Mouse (Mus musculus): ENCODE data around the gene Ccni. TPM values are rescaled to one million over a fixed set of nuclear protein-coding genes. Genes with fewer than 3 reads are reported as not detected.

The Ccni gene
- polyA plus RNA-seq, 2 experiments, result 21.7 to 39.3 TPM

DNA sequence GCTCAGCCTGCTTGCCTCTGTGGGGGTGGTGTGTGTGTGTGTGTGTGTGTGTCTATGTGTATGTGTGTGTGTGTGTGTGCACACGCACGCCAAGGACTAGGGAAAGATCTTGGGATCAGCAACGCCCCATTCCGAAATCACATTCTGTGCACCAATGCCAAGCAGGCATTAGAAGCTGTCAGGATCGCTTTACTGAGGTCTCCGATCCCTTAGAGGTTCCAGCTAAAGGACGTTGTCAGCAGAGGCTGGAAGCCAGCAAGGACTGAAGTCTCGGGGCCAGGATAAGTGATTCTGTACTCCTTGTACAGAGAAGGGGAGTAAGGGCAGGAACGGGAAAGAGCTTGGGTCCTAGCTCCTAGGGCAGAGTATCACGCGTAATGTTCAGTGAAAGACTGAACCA, 51.9 kb downstream of the Ccni start:
- Histone ChIP-seq H3K36me3 (replicated peaks; ENCODE audit: control insufficient read depth, insufficient read depth, low read depth) (no peaks in the 10 kb centered on the region; the same call in 1 of the 2 replicates), H3K4me1 (replicated peaks; ENCODE audit: control insufficient read depth in 2 of 2, insufficient read depth in 2 of 2, low read length in 1 of 2) (peaks cover 11 to 35% of the 10 kb centered on the region in 2 experiments), H3K27ac (no peak overlapping the region), H3K9ac (replicated peaks) (no peak overlapping the region), H3K27me3 (ENCODE audit: control insufficient read depth, insufficient read depth, low read length) (no peaks in the 10 kb centered on the region), H3K4me3 (ENCODE audit: insufficient read depth in 1 of 2, low read depth in 2 of 2, low read length in 2 of 2) (no peak overlapping the region), H3K9me3 (ENCODE audit: control insufficient read depth, low read length) (no peaks in the 10 kb centered on the region), H3K4me2 (ENCODE audit: low read depth) (no peak overlapping the region)
- 75% methylated on average over 11 of the region's 11 CpGs for WGBS (ENCODE audit: insufficient replicate concordance)
- no peak for TF ChIP-seq CTCF (IDR thresholded peaks at IDR 0.05; ENCODE audit: low read depth)
- TF ChIP-seq EP300 (IDR thresholded peaks at IDR 0.05; ENCODE audit: low read depth), result no peak
- no peak for DNase-seq (ENCODE audit: low read depth in 3 of 3, low spot score in 3 of 3)
- no peak for ATAC-seq (ENCODE audit: insufficient read depth)

DNA sequence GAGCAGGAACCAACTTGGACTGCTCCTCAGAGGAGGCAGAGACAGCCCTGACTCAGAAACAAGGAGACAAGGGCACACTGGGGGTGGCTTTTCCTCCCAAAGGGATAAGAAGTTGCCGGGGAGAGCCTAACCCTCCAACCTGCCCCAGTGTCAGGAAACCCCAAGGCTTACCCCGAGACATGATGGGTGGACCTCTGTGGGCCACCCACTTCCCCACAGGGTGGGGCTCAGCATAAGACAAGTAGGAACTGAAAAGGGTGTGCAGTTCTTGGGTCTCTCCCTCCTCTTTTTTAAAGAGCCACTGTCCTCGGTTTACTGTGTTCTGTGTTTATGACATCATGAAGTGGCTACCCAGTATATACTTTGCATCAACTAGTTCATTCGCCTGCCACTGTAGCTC, 53.8 kb downstream of the Ccni start:
- Histone ChIP-seq H3K4me2 (ENCODE audit: low read depth) (no peak overlapping the region), H3K36me3 (replicated peaks; ENCODE audit: control insufficient read depth, insufficient read depth, low read depth) (no peaks in the 10 kb centered on the region), H3K9ac (replicated peaks) (no peak overlapping the region), H3K4me1 (replicated peaks; ENCODE audit: control insufficient read depth in 2 of 2, insufficient read depth in 2 of 2, low read length in 1 of 2) (peaks cover 11 to 35% of the 10 kb centered on the region in 2 experiments), H3K27ac (no peak overlapping the region), H3K27me3 (ENCODE audit: control insufficient read depth, insufficient read depth, low read length) (no peaks in the 10 kb centered on the region), H3K9me3 (ENCODE audit: control insufficient read depth, low read length) (no peaks in the 10 kb centered on the region), H3K4me3 (ENCODE audit: insufficient read depth in 1 of 2, low read depth in 2 of 2, low read length in 2 of 2) (no peak overlapping the region)
- no peak for DNase-seq (ENCODE audit: low read depth in 3 of 3, low spot score in 3 of 3)
- TF ChIP-seq CTCF (IDR thresholded peaks at IDR 0.05; ENCODE audit: low read depth) (no peak), EP300 (IDR thresholded peaks at IDR 0.05; ENCODE audit: low read depth) (no peak)
- WGBS (ENCODE audit: insufficient replicate concordance), result 28% methylated on average over 4 of the region's 4 CpGs
- peak; percentile 54; the same call in 1 of the 2 replicates for ATAC-seq (ENCODE audit: insufficient read depth)

DNA sequence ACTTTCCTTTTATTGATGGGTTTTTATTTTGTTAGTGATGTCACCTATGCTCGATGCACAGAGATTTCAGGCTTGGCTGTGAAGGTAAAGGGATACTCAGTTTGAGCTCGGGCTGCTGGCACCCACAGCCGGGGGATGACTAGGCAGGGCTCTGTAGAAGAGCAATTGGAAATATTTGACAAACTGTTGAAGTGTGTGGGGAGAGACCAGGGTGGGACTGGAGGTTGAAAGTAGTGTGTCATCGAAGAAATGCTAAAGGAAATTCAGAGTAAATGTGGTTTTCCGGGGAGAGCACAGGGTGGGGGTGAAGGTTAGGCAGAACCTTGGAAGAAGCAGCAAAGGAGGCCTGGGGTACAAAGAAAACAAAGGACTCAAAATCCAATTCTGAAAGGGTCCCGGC, 54.3 kb downstream of the Ccni start:
- no peak overlapping the region for H3K4me2 ChIP-seq (ENCODE audit: low read depth)
- H3K4me3 ChIP-seq (ENCODE audit: insufficient read depth in 1 of 2, low read depth in 2 of 2, low read length in 2 of 2), result no peak overlapping the region
- no peaks in the 10 kb centered on the region for H3K27me3 ChIP-seq (ENCODE audit: control insufficient read depth, insufficient read depth, low read length)
- peak; percentile 22; the same call in 1 of the 2 replicates for ATAC-seq (ENCODE audit: insufficient read depth)
- no peak for TF ChIP-seq CTCF (IDR thresholded peaks at IDR 0.05; ENCODE audit: low read depth)
- no peak for TF ChIP-seq EP300 (IDR thresholded peaks at IDR 0.05; ENCODE audit: low read depth)
- no peaks in the 10 kb centered on the region for H3K36me3 ChIP-seq (replicated peaks; ENCODE audit: control insufficient read depth, insufficient read depth, low read depth)
- H3K9ac ChIP-seq (replicated peaks), result no peak overlapping the region
- H3K4me1 ChIP-seq (replicated peaks; ENCODE audit: control insufficient read depth in 2 of 2, insufficient read depth in 2 of 2, low read length in 1 of 2), result peaks cover 11 to 37% of the 10 kb centered on the region in 2 experiments
- no peak for DNase-seq (ENCODE audit: low read depth in 3 of 3, low spot score in 3 of 3)
- H3K9me3 ChIP-seq (ENCODE audit: control insufficient read depth, low read length), result no peaks in the 10 kb centered on the region
- H3K27ac ChIP-seq, result no peak overlapping the region
- 28% methylated on average over 6 of the region's 6 CpGs for WGBS (ENCODE audit: insufficient replicate concordance)

DNA sequence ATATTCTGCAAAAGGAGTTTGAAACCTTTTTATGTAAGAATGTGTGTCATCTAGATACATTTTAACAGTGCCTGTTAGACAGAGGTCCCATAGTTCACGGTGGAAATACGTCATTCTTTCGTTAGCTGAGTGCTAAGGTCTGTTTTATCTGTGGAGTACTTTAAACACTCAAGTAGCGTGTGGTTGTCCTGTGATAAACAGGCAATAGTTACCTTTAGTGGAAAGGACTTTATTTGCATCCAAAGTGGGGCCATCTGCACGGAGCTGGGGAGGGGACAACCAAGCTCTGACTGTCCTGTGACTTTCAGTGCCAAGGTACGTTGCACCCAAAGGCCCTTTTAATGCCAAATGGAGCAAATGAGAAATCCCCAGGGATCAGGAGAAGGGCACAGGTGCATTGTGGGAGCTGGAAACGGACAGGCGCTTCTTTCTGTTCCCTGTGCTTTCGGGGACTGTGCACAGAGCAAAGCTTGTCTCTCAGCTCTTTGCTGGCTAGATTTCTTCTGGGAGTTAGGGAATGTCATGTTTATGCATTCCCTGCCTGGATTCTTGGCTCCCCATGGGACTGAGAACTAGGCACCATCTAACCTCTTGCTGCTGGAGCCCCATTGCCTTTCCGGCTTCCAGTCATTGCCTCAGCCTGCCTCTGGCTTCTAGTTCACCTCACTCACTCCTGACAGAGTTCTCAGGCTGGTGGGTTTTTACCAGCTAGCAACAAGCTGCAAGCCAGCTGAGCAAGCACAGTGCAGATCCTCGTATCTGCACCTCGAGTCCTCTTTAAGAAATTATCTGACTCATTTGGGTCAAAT, 56.1 kb downstream of the Ccni start:
- Histone ChIP-seq H3K9me3 (ENCODE audit: control insufficient read depth, low read length) (no peaks in the 10 kb centered on the region), H3K36me3 (replicated peaks; ENCODE audit: control insufficient read depth, insufficient read depth, low read depth) (no peaks in the 10 kb centered on the region), H3K4me2 (ENCODE audit: low read depth) (no peak overlapping the region), H3K4me3 (ENCODE audit: insufficient read depth in 1 of 2, low read depth in 2 of 2, low read length in 2 of 2) (no peak overlapping the region), H3K4me1 (replicated peaks; ENCODE audit: control insufficient read depth in 2 of 2, insufficient read depth in 2 of 2, low read length in 1 of 2) (peaks cover 11 to 49% of the 10 kb centered on the region in 2 experiments), H3K27me3 (ENCODE audit: control insufficient read depth, insufficient read depth, low read length) (no peaks in the 10 kb centered on the region), H3K9ac (replicated peaks) (no peak overlapping the region), H3K27ac (no peak overlapping the region)
- TF ChIP-seq EP300 (IDR thresholded peaks at IDR 0.05; ENCODE audit: low read depth), result no peak
- no peak for TF ChIP-seq CTCF (IDR thresholded peaks at IDR 0.05; ENCODE audit: low read depth)
- DNase-seq (ENCODE audit: low read depth in 3 of 3, low spot score in 3 of 3), result no peak
- no peak for ATAC-seq (ENCODE audit: insufficient read depth)
- WGBS (ENCODE audit: insufficient replicate concordance), result 42% methylated on average over 12 of the region's 12 CpGs

DNA sequence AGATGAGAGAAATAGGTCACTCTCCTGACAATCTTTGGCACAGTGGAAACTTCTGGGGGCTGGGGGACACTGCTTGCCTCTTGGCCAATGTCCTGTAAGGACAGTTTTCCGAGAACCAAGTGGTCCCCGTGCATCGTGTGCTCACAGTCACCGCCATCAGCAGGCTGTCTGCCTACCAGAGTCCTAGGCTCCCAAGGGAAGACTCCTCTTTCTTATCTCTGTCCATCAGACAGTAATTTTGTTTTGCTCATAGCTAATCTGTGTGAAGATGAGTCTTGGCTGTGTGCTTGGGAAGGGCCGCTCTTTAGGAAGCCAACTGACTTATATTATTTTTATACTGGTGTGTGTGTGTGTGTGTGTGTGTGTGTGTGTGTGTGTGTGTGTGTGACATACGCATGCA, 60.8 kb downstream of the Ccni start:
- DNase-seq (ENCODE audit: low read depth in 3 of 3, low spot score in 3 of 3), result no peak
- Histone ChIP-seq H3K4me2 (ENCODE audit: low read depth) (no peak overlapping the region), H3K4me3 (ENCODE audit: insufficient read depth in 1 of 2, low read depth in 2 of 2, low read length in 2 of 2) (no peak overlapping the region), H3K9ac (replicated peaks) (no peak overlapping the region), H3K27ac (no peak overlapping the region), H3K36me3 (replicated peaks; ENCODE audit: control insufficient read depth, insufficient read depth, low read depth) (no peaks in the 10 kb centered on the region; the same call in 1 of the 2 replicates), H3K4me1 (replicated peaks; ENCODE audit: control insufficient read depth in 2 of 2, insufficient read depth in 2 of 2, low read length in 1 of 2) (peaks cover 5 to 25% of the 10 kb centered on the region in 2 experiments), H3K9me3 (ENCODE audit: control insufficient read depth, low read length) (no peaks in the 10 kb centered on the region), H3K27me3 (ENCODE audit: control insufficient read depth, insufficient read depth, low read length) (no peaks in the 10 kb centered on the region)
- WGBS (ENCODE audit: insufficient replicate concordance), result 39% methylated on average over 6 of the region's 6 CpGs
- TF ChIP-seq CTCF (IDR thresholded peaks at IDR 0.05; ENCODE audit: low read depth), result no peak
- TF ChIP-seq EP300 (IDR thresholded peaks at IDR 0.05; ENCODE audit: low read depth), result no peak
- ATAC-seq (ENCODE audit: insufficient read depth), result peak; percentile 57; the same call in 1 of the 2 replicates

Data from liver, embryonic 14.5 days (tissue).